Mouse (Mus musculus): ENCODE data around the gene Orai2. TPM values are rescaled to one million over a fixed set of nuclear protein-coding genes. Genes with fewer than 3 reads are reported as not detected.

Gene Orai2
- total and polyA plus RNA-seq, 3 experiments, result 33.6 to 35.7 TPM; not detected in 1

- H3K27me3 ChIP-seq (ENCODE audit: control insufficient read depth in 1 of 2, insufficient read depth in 2 of 2, low read length in 2 of 2), result no peaks in the 10 kb centered on the region
- peak overlapping the region; percentile 37 for H3K9ac ChIP-seq (ENCODE audit: control insufficient read depth, low read depth, low read length, poor library complexity, severe bottlenecking)
- H3K4me1 ChIP-seq (ENCODE audit: control insufficient read depth in 1 of 2, insufficient read depth in 2 of 2, low read length in 2 of 2), result peaks cover 20 to 39% of the 10 kb centered on the region in 2 experiments
- DNase-seq (ENCODE audit: low read depth, low spot score), result peak; percentile 64
- no peaks in the 10 kb centered on the region for H3K9me3 ChIP-seq (replicated peaks; ENCODE audit: insufficient read depth, low read length)
- TF ChIP-seq EP300 (IDR thresholded peaks at IDR 0.05; ENCODE audit: low read depth in 1 of 2, low read length in 2 of 2) (peak in 1 of 2 experiments; percentile 73; a peak in 2 of 4 replicates), BHLHE40 (IDR thresholded peaks at IDR 0.05; ENCODE audit: borderline replicate concordance, low read depth, low read length) (no peak), ETS1 (IDR thresholded peaks at IDR 0.05; ENCODE audit: low read depth, low read length) (peak; percentile 65), TAL1 (IDR thresholded peaks at IDR 0.05; ENCODE audit: low read length) (peak; percentile 72), POLR2AphosphoS5 (IDR thresholded peaks at IDR 0.05; ENCODE audit: borderline replicate concordance, low read depth, low read length) (no peak), POLR2AphosphoS2 (IDR thresholded peaks at IDR 0.05; ENCODE audit: low read length) (no peak), ZNF384 (IDR thresholded peaks at IDR 0.05; ENCODE audit: low read depth, low read length) (no peak), NELFE (IDR thresholded peaks at IDR 0.05; ENCODE audit: low read depth, low read length) (no peak), RCOR1 (IDR thresholded peaks at IDR 0.05; ENCODE audit: low read depth, low read length) (peak; percentile 44; the same call in 1 of the 2 replicates), TCF12 (IDR thresholded peaks at IDR 0.05; ENCODE audit: low read depth, low read length) (peak; percentile 77)
- H3K27ac ChIP-seq (ENCODE audit: control insufficient read depth, low read depth, low read length), result peak overlapping the region; percentile 40
- no peak overlapping the region for H3K4me3 ChIP-seq (ENCODE audit: control insufficient read depth in 1 of 2, insufficient read depth in 1 of 2, low read depth in 2 of 2, low read length in 2 of 2)
- H3K79me2 ChIP-seq (ENCODE audit: control insufficient read depth, insufficient read depth, low read length, poor library complexity), result no peaks in the 10 kb centered on the region
- peaks cover 2 to 21% of the 10 kb centered on the region in 2 experiments; a peak in 3 of 4 replicates for H3K36me3 ChIP-seq (ENCODE audit: control insufficient read depth in 1 of 2, insufficient read depth in 2 of 2, low read length in 2 of 2)
Observed at GRCm38 (mm10) chr5:136144606-136145430, 25.7 kb downstream of the Orai2 start.

- Histone ChIP-seq H3K27me3 (ENCODE audit: control insufficient read depth in 1 of 2, insufficient read depth in 2 of 2, low read length in 2 of 2) (no peaks in the 10 kb centered on the region), H3K9me3 (replicated peaks; ENCODE audit: insufficient read depth, low read length) (no peaks in the 10 kb centered on the region), H3K27ac (ENCODE audit: control insufficient read depth, low read depth, low read length) (no peak overlapping the region), H3K36me3 (ENCODE audit: control insufficient read depth in 1 of 2, insufficient read depth in 2 of 2, low read length in 2 of 2) (peaks cover 2 to 9% of the 10 kb centered on the region in 2 experiments; a peak in 3 of 4 replicates), H3K79me2 (ENCODE audit: control insufficient read depth, insufficient read depth, low read length, poor library complexity) (0 out of 2 replicates have a peak, but pooled peaks cover 3% of the 10 kb centered on the region), H3K9ac (ENCODE audit: control insufficient read depth, low read depth, low read length, poor library complexity, severe bottlenecking) (no peak overlapping the region), H3K4me3 (ENCODE audit: control insufficient read depth in 1 of 2, insufficient read depth in 1 of 2, low read depth in 2 of 2, low read length in 2 of 2) (no peak overlapping the region), H3K4me1 (ENCODE audit: control insufficient read depth in 1 of 2, insufficient read depth in 2 of 2, low read length in 2 of 2) (peaks cover 10 to 26% of the 10 kb centered on the region in 2 experiments; a peak in 3 of 4 replicates)
- peak; percentile 54 for DNase-seq (ENCODE audit: low read depth, low spot score)
- TF ChIP-seq GATA1 (IDR thresholded peaks at IDR 0.05; ENCODE audit: low read depth, low read length) (no peak), MAZ (IDR thresholded peaks at IDR 0.05; ENCODE audit: low read depth, low read length) (no peak), MEF2A (IDR thresholded peaks at IDR 0.05; ENCODE audit: extremely low read depth, insufficient replicate concordance, low read depth, low read length, poor library complexity, severe bottlenecking) (no peak), CTCF (IDR thresholded peaks at IDR 0.05 in 2 of 3, conservative IDR thresholded peaks at IDR 0.05 in 1 of 3; ENCODE audit: control insufficient read depth in 1 of 3, insufficient read depth in 1 of 3, low read depth in 2 of 3, low read length in 3 of 3, poor library complexity in 1 of 3, severe bottlenecking in 1 of 3) (peak; percentile 54 to 64 (median 59)), GABPA (IDR thresholded peaks at IDR 0.05; ENCODE audit: low read depth, low read length) (no peak), CHD2 (IDR thresholded peaks at IDR 0.05; ENCODE audit: low read length) (no peak), MXI1 (IDR thresholded peaks at IDR 0.05; ENCODE audit: low read depth, low read length) (no peak), SMC3 (IDR thresholded peaks at IDR 0.05; ENCODE audit: low read depth, low read length) (peak; percentile 56), ZC3H11A (IDR thresholded peaks at IDR 0.05; ENCODE audit: low read depth, low read length) (no peak), NELFE (IDR thresholded peaks at IDR 0.05; ENCODE audit: low read depth, low read length) (no peak), RAD21 (IDR thresholded peaks at IDR 0.05; ENCODE audit: low read depth, low read length) (peak; percentile 34), ZNF384 (IDR thresholded peaks at IDR 0.05; ENCODE audit: low read depth, low read length) (no peak), MYC (IDR thresholded peaks at IDR 0.05; ENCODE audit: low read depth, low read length) (no peak), USF2 (IDR thresholded peaks at IDR 0.05; ENCODE audit: borderline replicate concordance in 1 of 2, insufficient read depth in 1 of 2, low read depth in 1 of 2, low read length in 2 of 2) (no peak), POLR2AphosphoS5 (IDR thresholded peaks at IDR 0.05; ENCODE audit: borderline replicate concordance, low read depth, low read length) (no peak), JUND (IDR thresholded peaks at IDR 0.05; ENCODE audit: low read depth, low read length) (no peak), SIN3A (IDR thresholded peaks at IDR 0.05; ENCODE audit: low read length) (0 out of 2 replicates have a peak, but pooled peaks have one; percentile 20), BHLHE40 (IDR thresholded peaks at IDR 0.05; ENCODE audit: borderline replicate concordance, low read depth, low read length) (no peak), MYB (IDR thresholded peaks at IDR 0.05; ENCODE audit: low read depth, low read length) (no peak), EP300 (IDR thresholded peaks at IDR 0.05; ENCODE audit: low read depth in 1 of 2, low read length in 2 of 2) (no peak), TAL1 (IDR thresholded peaks at IDR 0.05; ENCODE audit: low read length) (no peak)
Observed at GRCm38 (mm10) chr5:136143161-136143755, 27.3 kb downstream of the Orai2 start.

All from MEL (cell line).